Mouse (Mus musculus) A20 (cell line): ENCODE measurements around the gene Wnt10b.
"Not testable (repeated sequence)": the region's sequence is repeated elsewhere in the genome, so short reads cannot be mapped to it uniquely, and the experiment has no call there.

Experiments
- DNase-seq: peaks from one replicate; pipeline ENCODE4 v3.0.0-alpha.2; 2011; ENCODE audit warnings: low read depth, low spot score

The Wnt10b gene

DNA sequence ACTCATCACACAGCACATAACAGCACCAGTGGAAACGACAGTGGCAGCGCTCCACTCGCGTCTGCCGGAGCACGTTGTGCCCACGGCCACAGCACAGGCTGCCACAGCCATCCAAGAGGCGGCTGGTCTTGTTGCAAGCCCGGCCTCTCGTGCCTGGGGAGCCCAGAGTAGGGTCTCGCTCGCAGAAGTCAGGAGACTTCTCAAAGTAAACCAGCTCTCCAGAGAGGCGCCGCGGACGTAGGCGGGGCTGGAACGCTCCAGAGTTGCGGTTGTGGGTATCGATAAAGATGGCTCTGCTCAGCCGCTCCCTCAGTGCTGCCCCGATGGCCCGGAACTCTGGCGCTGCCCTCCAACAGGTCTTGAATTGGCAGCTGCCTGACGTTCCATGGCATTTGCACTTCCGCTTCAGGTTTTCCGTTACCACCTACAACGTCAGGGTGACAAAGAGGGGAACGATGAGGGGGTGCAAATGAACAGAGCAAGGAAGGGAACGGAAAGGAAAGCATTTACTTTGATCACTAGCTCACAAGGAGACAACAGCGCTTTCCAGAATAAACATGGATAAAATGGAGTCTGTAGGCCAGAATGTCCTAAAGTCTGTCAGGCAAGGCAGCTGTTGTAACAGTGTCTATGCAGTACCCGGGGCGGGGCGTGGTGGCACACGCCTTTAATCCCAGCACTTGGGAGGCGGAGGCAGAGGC lies 5.3 kb downstream of the Wnt10b start:
- peak; percentile 30 for DNase-seq

DNA sequence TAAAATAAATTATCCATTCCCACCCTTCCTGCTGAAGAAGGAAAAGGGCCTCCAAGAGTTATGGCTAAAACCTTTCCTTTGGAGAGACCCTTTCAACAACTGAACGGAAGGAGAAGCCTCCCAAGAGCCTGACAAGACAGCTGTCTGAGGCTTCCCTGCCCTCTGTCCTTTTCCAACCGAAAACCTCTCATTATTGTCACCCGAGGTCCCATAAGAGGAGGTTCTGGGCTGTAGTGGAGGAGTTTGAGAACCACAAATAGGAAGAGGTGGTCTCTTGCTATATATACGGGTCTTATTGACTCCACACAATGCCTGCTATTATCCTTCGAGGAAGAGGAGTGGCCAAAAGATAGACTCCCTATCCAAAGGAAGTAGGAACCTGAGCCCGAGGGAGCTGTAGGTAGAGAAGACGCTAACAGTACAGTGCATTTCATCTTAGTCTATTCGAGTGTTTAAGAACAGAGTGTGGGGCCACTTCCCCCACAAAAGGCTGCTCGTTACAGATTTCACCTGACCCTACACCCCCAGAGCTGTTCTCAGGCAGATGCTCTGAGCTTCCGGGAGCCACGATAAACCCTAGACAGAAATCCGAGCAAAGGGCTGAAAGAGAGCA lies 6.0 kb downstream of the Wnt10b start:
- DNase-seq: no peak

DNA sequence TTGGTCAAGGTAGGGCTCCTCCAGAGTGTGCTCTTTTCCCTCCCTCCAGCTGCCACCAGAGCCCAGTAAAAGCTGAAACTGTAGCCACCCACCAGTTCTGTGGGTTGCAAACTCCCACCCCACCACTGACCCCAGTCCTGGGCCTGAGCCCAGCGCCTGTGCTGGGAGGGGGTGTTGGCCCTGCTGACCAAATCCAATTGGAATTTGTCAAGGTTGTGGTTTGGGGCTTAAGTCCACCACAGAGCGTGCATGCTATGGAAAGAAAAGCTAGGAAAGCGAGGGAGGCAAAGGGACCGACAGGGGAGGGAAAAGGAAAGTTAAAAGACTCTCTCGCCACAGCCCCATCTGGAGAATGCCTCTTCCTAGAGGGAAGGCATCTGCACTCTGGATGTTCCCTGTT lies 9.7 kb downstream of the Wnt10b start:
- no peak for DNase-seq

DNA sequence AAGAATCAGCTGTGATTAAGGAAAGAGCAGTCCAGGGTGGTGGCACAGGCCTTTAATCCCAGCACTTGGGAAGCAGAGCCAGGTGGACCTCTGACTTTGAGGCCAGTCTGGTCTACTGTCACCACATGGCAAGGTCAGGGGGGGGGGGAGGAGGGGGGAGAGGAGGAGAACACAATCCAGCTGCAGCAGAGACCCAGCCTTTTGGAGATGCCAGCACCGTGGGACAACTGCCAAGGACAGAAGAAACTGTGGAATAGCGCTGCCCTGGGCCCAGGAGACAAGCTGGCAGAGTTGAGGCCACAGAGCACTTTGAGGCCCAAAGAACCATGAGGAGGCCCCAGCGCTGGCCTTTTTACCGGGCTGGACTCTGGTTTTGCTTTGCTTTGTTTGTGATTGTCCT lies 12.0 kb downstream of the Wnt10b start:
- DNase-seq: no peak

DNA sequence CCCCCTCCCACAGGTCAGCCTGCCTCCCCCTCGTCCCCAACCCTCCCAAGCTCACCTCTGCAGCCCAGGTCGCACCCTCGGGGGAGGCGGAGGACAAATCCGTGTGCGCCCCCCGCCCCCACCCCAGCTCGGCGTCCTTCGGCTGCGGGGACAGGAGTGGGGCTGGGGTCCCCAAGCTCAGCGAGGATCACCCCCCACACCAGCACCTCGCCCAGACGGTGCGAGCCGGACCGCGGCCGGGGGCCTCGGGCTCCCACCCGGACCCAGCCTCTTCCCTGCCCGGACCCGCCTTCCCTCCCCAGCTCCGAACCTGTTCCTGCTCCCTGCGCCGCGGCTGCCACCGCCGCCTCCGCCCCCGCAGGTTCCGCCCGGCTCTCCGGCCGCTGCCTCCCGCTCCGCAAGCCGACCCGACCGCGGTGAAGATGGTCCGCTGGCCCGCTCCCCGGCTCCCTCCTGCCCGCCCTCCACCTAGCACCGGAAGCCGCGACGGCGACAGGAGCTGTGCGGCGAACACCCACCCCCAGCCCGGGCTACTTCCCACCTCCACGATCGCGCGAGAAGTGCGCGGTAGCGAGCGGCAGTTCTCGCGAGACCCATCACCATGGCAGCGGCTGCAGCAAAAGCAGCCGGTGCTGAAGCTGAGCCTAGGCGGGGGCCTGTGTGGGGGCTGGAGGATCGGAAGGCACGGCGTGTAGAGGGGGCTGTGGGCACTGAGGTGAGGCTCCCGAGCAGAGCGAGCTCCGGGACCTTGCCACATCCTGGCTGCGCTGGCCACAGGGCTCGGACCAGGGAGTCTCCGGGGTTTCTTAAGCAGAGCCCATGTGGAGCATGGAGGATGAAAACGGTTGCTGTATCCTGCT lies 15.1 kb downstream of the Wnt10b start, which contains the start of gene Arf3:
Gene Arf3 (minus strand): TSS at position 545 of the 860 bp plus-strand sequence.
- peak; percentile 97 for DNase-seq

DNA sequence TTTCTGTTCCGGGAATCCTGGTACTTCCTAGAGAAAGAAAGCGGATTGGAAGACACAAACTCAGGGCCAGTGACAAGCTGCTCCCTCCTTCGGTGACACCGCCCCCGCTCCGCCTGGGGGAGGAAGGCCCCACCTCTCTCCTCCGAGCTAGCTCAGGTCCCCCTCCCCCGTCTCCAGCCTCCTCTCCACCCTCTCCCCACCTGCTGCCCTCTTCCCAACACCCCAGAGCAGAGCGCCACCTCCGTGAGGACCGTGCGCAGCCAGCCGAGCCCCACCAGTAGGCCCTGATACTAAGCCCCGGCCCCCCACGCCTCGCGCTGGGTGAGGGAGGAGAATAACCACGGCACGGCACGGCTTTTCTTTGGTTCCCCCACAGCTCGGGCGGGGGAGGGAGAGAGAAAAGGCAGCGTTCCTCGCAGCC lies 15.7 kb downstream of the Wnt10b start:
- peak; percentile 78 for DNase-seq

DNA sequence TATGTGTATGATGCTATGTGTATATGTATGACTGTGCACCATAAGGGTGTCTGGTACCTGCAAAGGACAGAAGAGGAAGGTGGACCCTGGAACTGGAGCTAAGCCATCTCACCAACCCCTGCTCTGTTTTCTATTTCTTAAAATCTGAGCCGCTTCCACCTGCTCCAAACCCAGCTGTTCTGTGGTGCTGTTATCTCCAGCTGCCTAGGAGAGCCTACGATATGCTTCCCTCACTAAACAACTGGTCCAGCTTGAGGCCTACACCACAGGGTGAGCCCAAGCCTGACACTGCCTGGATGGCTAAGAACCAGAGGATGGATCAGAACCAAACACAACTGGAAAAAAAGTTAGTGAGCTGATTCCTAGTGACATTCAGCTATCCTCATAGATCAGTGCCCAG lies 23.8 kb downstream of the Wnt10b start:
- DNase-seq: no peak

DNA sequence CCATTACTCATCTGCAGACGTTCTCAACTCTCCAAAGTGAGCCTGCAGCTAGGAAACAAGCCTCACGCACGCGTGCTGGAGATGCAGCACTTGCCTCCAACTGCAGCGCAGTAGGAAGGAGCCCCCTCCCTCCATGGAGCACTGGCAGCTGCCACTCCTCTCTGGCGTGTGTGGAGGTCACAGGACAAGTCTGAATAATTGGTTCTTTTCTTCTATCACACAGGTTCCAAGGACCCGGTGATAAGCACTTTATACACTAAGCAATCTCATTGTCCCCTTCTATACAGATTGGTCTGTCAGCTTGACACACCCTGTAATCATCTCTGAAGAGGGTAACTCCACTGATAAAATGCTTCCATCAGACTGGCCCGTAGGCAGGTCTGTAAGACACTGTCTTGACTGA lies 24.9 kb downstream of the Wnt10b start:
- no peak for DNase-seq

DNA sequence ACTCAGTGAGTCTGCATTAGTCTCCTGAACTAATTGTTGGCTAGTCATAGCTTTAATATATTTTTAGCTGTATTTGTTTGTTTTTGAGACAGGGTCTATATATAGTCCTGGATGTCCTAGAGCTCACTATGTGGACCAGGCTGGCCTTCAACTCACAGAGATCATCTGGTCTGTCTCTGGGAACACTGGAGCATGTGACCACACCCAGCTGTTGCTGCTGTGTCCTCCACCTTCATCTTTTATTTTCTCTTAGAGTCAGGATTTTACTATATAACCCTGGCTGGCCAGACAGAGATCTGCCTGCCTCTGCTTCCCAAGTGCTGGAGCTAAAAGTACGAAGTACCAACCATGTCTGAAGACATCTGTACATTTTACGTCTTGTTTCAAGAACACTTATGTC lies 28.9 kb downstream of the Wnt10b start:
- no peak for DNase-seq

DNA sequence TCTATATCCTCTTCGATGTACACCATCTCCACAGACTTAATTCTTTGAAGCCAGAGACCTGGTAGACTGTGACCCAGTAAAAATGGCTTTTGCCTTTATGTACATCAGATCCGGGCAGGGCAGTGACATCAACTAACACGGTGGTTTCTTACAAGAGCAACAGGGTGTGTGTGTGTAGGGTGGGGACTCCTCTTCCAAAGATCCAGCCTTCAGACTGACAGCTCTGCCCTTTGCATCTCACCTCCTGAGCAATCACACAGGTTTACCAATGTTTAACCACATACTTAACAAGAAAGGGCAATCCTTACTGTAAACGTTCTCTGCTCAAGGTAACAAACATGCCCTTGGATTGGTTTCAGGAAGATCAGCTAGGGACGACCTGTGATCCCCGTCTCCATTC lies 30.7 kb downstream of the Wnt10b start:
- DNase-seq: no peak

DNA sequence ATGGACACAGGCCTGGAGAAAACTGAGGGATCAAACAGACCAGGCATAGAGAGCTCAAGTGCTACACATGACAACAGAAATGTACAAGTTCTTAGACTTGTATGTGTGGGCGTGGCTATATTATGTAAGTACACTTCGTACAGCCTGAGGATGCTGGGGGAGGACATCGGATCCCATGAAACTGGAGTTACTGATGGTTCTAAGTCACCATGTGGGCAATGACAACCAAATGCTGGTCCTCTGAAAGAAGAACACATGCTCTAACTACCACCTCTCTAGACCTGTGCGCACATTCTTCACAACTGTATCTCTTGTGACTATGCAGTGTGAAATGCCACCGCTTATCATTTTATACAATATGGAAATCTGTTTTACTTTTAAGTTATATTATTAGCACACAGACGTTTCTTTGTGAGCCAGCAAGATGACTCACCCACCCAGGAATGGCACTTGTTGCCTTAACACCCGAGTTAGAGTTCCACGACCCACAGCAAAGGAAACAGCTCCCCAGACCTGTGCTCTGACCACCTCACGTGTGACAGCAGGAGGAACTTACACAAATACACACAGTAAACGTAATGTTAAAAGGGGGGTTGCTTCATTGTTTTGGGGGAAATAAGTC lies 31.5 kb downstream of the Wnt10b start:
- DNase-seq: no peak

DNA sequence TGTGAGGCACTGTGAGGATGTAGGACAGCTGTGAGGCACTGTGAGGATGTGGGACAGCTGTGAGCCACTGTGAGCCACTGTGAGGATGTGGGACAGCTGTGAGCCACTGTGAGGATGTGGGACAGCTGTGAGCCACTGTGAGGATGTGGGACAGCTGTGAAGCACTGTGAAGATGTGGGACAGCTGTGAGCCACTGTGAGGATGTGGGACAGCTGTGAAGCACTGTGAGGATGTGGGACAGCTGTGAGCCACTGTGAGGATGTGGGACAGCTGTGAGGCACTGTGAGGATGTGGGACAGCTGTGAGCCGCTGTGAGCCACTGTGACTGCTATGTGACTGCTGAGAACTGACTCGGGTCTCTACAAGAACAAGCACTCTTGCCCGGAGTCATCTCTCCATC lies 34.1 kb downstream of the Wnt10b start:
- not testable (repeated sequence) for DNase-seq

DNA sequence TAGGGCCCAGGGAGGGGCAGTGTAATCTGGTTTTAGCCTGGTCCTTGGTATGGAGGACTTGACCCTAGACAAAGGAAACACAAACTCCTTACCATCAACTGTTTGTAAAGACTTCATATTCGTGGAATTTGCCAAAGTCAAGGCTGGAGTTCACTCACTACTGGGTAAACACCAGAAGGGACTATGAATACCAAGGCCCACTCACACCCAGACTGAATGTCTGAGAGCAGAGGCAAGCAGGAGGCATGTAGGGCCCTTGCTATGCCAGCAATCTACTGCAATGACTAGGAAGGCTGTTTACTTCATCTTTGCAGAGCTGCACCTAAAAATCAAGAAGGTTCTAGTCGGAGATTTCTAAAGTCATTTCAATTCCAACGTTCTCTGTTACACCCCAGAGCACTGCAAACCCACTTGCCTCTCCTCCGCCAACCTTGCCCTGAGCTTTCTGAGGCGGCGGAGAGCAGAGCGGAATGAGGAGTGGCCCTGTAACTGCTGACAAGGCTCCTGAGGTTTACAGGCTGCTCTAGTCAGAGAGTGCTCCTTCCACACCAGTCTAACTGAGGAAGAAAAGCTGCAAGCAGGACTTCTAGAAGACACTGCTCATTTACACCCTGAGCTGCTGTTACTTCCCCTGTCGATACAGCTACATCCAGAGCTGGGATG lies 35.1 kb downstream of the Wnt10b start:
- no peak for DNase-seq

DNA sequence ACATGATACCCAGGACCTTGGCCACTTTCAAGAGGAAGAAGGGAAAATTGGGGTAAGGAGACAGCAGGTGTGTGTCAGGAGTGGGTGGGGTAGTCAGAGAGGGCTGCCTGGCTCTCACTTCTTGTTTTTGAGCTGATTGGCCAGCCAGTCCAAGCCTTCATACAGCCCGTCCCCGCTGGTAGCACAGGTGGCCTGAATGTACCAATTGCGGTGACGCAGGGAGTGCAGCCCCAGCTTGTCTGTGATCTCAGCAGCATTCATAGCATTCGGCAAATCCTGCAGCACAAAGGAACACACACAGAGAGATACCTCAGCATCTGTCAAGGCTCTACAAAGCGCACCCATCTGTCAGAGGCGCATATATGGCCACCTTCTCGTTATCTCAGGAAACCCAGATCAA lies 37.7 kb downstream of the Wnt10b start:
- DNase-seq: peak; percentile 87

DNA sequence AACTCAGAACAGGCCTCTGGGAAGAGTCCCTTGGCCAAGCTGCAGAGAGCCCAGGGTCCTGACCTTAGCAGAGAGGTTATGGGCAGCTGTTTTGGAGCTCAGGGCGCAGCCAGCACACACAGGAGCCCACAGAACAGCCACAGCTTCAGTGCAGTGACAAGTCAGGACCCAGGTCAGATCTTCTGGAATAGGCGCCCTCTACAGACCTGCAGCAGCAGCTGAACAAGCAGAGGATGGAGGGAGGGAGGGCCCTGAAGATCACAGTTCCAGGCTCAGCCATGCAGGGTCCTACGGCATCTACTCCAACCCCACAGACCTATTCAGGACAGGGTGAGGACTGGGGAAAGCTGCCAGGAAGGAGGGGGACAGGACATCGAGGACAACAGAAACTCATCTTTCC lies 39.2 kb downstream of the Wnt10b start:
- DNase-seq: no peak

DNA sequence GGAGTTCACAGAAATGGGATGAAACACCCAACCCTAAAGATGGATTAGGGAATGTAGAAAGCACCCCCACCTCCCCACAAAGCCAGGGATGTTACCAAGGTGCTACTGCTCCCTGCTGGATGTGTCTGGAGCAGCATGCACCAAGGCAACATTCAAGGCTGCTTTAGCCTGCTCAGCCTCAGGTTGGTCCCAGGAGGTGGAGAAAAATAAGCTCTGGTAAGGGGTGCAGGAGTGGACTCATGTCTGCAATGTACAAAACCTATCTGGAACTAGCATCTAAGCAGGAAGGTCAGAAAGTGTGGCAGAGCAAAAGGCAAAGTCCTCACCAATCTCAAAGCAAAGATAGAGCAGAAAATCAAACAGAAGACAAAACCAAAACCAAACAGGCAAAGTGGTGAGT lies 40.1 kb downstream of the Wnt10b start:
- no peak for DNase-seq

DNA sequence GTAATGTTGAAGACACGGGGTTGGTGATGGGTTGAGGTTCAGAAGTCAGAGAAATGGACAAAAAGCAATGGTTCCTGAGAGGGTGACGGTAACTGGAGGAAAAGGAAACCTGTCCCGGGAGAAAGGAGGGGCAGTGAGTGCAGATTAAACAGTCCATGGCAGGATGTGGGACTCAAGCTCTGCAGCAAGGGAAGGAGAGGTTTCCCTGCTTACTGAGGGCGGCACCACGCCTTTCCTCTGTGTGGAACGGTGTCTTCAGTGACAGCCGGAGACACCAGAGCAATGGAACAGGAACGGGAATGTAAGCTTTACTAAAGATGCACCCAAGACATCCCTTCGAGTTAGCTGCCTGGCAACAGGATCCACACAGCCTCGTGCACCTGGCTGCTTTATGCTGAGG lies 41.4 kb downstream of the Wnt10b start:
- DNase-seq: no peak

DNA sequence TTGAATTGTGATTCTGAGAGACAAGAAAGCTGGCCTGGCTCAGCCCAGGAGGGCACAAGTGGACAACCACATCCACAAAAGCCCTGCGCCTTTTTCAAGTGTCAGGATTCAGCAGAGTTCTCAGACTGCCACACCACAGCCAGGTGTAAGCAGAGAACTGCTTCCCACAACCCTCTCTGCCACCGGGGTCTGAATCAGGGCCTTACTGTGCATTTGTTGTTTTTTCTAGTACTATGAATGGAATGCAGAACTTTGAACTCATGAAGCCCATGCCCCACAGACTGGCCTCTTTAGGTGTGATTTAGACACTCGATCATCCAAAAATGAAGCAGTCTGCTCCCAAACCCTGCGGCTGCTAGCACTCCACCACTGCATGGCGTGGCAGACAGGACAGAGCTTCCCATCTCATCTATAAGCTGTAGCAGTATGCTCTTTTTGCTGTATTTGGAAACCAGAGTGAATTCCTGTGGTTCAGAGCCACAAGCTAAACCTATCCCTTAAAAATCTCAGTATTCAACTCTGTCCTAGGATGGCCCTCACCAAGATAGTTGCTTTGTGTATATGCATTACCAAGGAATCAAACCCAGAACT lies 43.9 kb downstream of the Wnt10b start:
- DNase-seq: no peak

DNA sequence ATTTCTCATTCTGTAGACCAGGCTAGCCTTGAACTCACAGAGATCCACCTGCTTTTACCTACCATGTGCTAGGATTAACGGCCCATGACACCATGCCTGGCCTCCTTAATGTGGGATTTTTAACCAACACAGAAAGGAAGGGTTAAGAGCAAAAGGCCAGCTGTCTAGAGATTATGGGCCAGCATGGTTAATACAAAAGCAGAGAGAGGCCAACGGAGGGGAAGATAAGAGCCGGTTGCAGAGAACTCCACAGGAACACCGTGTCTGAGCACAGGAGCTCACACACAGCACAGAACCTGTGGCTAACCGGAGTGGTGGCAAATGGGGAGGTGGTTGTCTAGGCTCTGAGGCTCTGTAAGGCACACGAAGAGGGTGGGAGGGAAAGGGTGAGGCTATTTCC lies 44.6 kb downstream of the Wnt10b start:
- no peak for DNase-seq

DNA sequence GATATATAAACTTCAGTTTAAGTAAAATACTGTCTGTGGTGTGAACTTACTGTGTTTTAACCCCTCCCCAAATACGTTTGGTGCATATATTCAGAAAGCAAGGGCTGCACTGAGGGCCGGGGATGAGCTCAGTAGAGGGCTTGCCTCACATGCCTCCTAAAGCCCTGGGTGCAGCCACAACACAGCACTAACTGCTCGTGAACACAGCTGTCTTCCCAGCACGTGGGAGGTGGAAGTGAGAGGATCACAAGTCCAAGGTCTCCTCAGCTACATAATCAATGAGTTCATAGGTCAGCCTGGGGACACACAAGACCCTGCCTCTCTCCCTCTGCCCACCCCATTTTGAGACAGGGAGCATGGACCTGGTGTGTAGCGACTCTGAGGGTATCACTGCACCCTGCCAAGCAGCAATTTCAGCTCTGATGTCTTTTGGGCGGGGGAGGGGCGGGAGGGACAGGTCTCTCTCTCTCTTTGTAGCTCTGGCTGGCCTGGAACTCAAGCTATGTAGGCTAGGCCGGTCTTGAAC lies 45.9 kb downstream of the Wnt10b start:
- no peak for DNase-seq

DNA sequence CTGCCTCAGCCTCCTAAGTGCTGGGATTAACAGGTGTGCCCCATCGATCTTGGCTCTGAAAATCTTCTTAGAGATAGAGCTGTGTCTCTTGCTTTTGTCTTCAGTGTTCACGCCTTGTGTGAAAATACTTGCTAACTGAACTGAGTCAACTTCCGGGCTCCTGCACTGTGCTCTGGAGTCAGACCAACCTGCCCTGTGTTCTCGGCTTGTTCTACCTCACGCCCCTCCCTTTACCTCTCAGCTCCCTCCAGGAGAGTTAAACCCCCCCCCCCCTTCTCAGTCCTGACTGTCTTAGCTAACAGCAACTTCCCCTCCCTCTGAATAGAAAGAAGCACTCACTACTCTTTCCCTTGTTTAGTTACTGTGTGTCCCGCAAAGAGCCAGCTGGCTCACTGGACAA lies 47.2 kb downstream of the Wnt10b start:
- no peak for DNase-seq
